Mouse (Mus musculus): ENCODE data around the gene Frmpd2.

- peak; percentile 51 for TF ChIP-seq CTCF (IDR thresholded peaks at IDR 0.05)
- TF ChIP-seq EP300 (IDR thresholded peaks at IDR 0.05), result no peak
Observed at GRCm38 (mm10) chr14:33447027-33447569, 24.4 kb upstream of the Frmpd2 start, which contains the start of gene Mapk8.
